Mouse (Mus musculus) cerebellum, adult 11 months (tissue): ENCODE results near the gene Olfr816.
"Not testable (repeated sequence)": the region's sequence is repeated elsewhere in the genome, so short reads cannot be mapped to it uniquely, and the experiment has no call there.

Source experiments
- DNase-seq: peaks from one replicate; pipeline ENCODE4 v3.0.0; 2022

Gene Olfr816

DNA sequence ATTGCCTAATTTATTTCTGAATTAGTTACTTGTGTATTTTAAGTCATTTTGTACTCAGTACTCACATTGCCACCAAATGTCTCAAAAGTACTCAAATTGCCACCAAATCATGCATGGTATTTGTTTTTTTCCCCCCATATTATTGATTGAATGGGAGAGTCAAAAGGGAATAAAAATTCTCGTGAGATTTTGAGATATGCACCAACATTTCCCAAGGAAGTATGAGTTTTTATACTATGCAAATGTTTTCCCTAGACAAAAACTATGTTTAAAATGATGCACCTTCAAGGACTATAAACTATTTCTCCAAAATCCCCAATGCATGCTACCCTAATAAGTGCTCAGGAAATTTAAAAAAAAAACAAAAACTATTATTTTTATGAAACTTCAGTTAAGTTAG, at the start of gene Olfr816:
Gene Olfr816, minus strand, starts transcription at position 101 of the 400 bp plus-strand sequence.
- DNase-seq, result no peak

GRCm38 (mm10) chr10:129949000-129949399, 33.6 kb upstream of the Olfr816 start, which contains the start of gene Olfr818:
Olfr818 (minus strand) TSS chr10:129949100.
- DNase-seq, result no peak

DNA sequence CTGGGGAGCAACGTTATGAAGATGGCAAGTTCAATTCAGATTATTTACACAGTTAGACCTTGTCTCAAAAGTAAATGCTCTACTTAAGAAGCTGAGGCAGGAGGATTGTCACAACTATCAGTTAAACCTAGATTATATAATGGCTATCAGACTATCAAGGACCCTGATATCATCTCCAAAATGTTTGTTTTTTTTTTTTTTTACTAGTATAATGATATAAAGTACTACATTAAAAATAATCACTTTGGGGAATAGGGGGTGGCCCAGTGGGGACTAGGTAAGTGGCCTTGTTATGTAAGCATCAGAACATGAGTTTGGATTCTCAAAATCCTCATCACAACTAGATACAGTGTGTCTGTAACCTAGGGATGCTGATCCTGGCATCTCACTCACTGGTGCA, 9.6 kb downstream of the Olfr816 start, which contains the start of gene Olfr815:
Gene Olfr815, minus strand, starts transcription at position 101 of the 400 bp plus-strand sequence.
- DNase-seq, result not testable (repeated sequence)

DNA sequence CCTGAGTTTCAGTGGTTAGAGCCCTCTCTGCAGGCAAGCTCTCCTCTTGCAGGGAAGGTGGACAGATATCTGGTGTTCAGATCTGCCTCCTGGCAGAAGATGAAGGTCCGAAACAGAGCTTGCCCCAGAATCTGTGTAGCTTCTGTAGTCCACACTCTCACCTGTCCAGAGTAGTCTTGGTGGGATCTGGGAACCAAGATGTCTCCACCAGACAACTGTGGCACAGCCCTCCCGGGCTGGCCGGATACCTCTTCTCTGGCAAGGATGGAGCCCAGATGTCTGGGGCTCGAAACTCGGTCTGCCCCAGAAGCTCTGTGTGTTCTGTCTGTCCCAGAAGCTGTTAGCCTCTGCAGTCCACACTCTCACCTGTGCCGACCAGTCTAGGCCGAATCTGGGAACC, 29.5 kb downstream of the Olfr816 start:
- no peak for DNase-seq

DNA sequence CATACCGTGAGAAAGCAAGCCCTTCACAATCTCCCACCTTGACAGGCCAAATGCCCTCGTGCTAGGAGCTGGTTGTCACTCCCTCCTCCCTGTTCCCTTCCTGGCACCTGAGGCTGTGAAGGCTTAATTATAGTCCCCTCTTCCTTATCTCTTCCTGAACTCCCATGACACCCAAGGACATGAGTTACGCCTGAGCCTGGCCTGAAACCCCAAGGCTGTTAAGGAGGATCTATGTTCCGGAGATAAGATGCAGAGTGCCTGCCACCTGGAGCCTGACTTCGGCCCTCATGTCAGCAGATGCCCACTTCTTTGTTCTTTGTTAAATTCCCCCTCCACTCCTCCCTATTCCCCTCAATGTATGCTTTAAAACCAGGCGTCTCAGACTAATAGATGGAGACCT, 29.9 kb downstream of the Olfr816 start:
- not testable (repeated sequence) for DNase-seq

DNA sequence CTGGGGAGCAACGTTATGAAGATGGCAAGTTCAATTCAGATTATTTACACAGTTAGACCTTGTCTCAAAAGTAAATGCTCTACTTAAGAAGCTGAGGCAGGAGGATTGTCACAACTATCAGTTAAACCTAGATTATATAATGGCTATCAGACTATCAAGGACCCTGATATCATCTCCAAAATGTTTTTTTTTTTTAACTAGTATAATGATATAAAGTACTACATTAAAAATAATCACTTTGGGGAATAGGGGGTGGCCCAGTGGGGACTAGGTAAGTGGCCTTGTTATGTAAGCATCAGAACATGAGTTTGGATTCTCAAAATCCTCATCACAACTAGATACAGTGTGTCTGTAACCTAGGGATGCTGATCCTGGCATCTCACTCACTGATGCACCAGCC, 35.6 kb downstream of the Olfr816 start, which contains the start of gene Olfr814:
Gene Olfr814, minus strand, starts transcription at position 101 of the 400 bp plus-strand sequence.
- DNase-seq, result not testable (repeated sequence)
